Mouse (Mus musculus) small intestine, adult 2 months (tissue): ENCODE measurements around the gene Wnt10b.

ENCODE experiments used
- CTCF ChIP-seq: fragments of 200-500 bp; IDR thresholded peaks from 2 replicates; pipeline ENCODE4 v1.5.1; 2012; ENCODE audit warnings: low read depth, mild to moderate bottlenecking, control low read depth, inconsistent platforms, low read length, moderate library complexity, mixed read lengths; ENCODE audit not compliant: insufficient replicate concordance, insufficient read length; ENCODE audit errors: extremely low read depth
- POLR2A ChIP-seq: fragments of 200-500 bp; IDR thresholded peaks from 2 replicates; pipeline ENCODE4 v1.6.1; 2012; ENCODE audit warnings: low read depth, mild to moderate bottlenecking, control low read depth, inconsistent platforms, low read length, moderate library complexity

DNA sequence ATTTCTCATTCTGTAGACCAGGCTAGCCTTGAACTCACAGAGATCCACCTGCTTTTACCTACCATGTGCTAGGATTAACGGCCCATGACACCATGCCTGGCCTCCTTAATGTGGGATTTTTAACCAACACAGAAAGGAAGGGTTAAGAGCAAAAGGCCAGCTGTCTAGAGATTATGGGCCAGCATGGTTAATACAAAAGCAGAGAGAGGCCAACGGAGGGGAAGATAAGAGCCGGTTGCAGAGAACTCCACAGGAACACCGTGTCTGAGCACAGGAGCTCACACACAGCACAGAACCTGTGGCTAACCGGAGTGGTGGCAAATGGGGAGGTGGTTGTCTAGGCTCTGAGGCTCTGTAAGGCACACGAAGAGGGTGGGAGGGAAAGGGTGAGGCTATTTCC, 44.6 kb downstream of the Wnt10b start:
- TF ChIP-seq CTCF (no peak), POLR2A (no peak)
